Mouse (Mus musculus): ENCODE measurements around the gene 2900026A02Rik.

GRCm38 (mm10) chr5:113041567-113042071 lies 179.4 kb downstream of the 2900026A02Rik start:
- TF ChIP-seq GATA1 (IDR thresholded peaks at IDR 0.05; ENCODE audit: low read length), result no peak
- no peak for TF ChIP-seq TAL1 (IDR thresholded peaks at IDR 0.05; ENCODE audit: low read length)
